ENCODE assay signal across 8 mouse cellular contexts in genomic region chr13:101540391-101541191, GRCm38 (mm10).
DNase-seq lines count a peak whose midpoint lies in the region; ATAC-seq and TF ChIP-seq lines count a peak whose summit lies in the region.

No protein-coding gene starts in this region.

- ATAC-seq in intestine, embryonic 14.5 days (replicated peaks; ENCODE audit: low FRiP score, low TSS enrichment, low read depth), result peak; percentile 78
- ATAC-seq in liver, embryonic 16.5 days (ENCODE audit: low read depth), result peak; percentile 35
- ATAC-seq in stomach, embryonic 14.5 days (ENCODE audit: insufficient number of reproducible peaks, insufficient read depth, low FRiP score, low read depth), result peak; percentile 84

- H3K27ac ChIP-seq in intestine, embryonic 14.5 days (ENCODE audit: low read depth), result no peak overlapping the region
- H3K27ac ChIP-seq in liver, embryonic 16.5 days (ENCODE audit: low read length), result peak overlapping the region; percentile 40
- H3K27ac ChIP-seq in stomach, embryonic 14.5 days (ENCODE audit: low read length), result no peak overlapping the region
- H3K27ac ChIP-seq in gastrocnemius, adult 2 months, result no peak overlapping the region

- intact Hi-C loops in gastrocnemius, adult 2 months (cut with DNase I), result no loop called here

- H3K4me2 ChIP-seq in intestine, embryonic 14.5 days (ENCODE audit: low read length), result 0 out of 2 replicates have a peak overlapping the region, but pooled peaks have one; percentile 18
- peak overlapping the region; percentile 38; the same call in 1 of the 2 replicates for H3K4me2 ChIP-seq in liver, embryonic 16.5 days (ENCODE audit: low read depth, low read length)
- peak overlapping the region; percentile 16; the same call in 1 of the 2 replicates for H3K4me2 ChIP-seq in stomach, embryonic 14.5 days (replicated peaks; ENCODE audit: low read depth, low read length)

- no peak overlapping the region for H3K9ac ChIP-seq in intestine, embryonic 14.5 days (ENCODE audit: low read length)
- peak overlapping the region; percentile 15; the same call in 1 of the 2 replicates for H3K9ac ChIP-seq in liver, embryonic 16.5 days (ENCODE audit: low read depth, low read length)
- H3K9ac ChIP-seq in stomach, embryonic 14.5 days (replicated peaks; ENCODE audit: low read depth, low read length), result no peak overlapping the region

- no peaks in the 10 kb centered on the region for H3K27me3 ChIP-seq in intestine, embryonic 14.5 days (replicated peaks; ENCODE audit: control insufficient read depth, insufficient read depth, low read length)
- no peaks in the 10 kb centered on the region for H3K27me3 ChIP-seq in liver, embryonic 16.5 days (ENCODE audit: control insufficient read depth, insufficient read depth, low read depth, low read length)
- no peaks in the 10 kb centered on the region for H3K27me3 ChIP-seq in stomach, embryonic 14.5 days (ENCODE audit: control insufficient read depth, insufficient read depth, low read length)

- H3K36me3 ChIP-seq in intestine, embryonic 14.5 days (ENCODE audit: control insufficient read depth, insufficient read depth, low read length), result no peaks in the 10 kb centered on the region
- no peaks in the 10 kb centered on the region for H3K36me3 ChIP-seq in liver, embryonic 16.5 days (ENCODE audit: control insufficient read depth, insufficient read depth)
- no peaks in the 10 kb centered on the region for H3K36me3 ChIP-seq in stomach, embryonic 14.5 days (ENCODE audit: control insufficient read depth, insufficient read depth, low read length)

- no peak for TF ChIP-seq CTCF in gastrocnemius, adult 2 months (IDR thresholded peaks at IDR 0.05)

- DNase-seq in adrenal gland, postnatal 36 days, result peak; percentile 5 to 15
- DNase-seq in adrenal gland, postnatal 25 days, result no peak
- DNase-seq in right cerebral cortex, postnatal 25 days, result peak; percentile 48
- DNase-seq in right cerebral cortex, postnatal 4 days, result no peak
- no peak for DNase-seq in intestine, embryonic 14.5 days (ENCODE audit: low spot score)
- DNase-seq in gastrocnemius, adult 2 months, result no peak

- no peaks in the 10 kb centered on the region for H3K9me3 ChIP-seq in intestine, embryonic 14.5 days (ENCODE audit: control insufficient read depth, low read length)
- no peaks in the 10 kb centered on the region for H3K9me3 ChIP-seq in liver, embryonic 16.5 days (replicated peaks; ENCODE audit: control insufficient read depth, low read length)
- no peaks in the 10 kb centered on the region for H3K9me3 ChIP-seq in stomach, embryonic 14.5 days (ENCODE audit: control insufficient read depth, low read depth, low read length)

- H3K4me1 ChIP-seq in intestine, embryonic 14.5 days (replicated peaks; ENCODE audit: control insufficient read depth, insufficient read depth, low read length), result no peaks in the 10 kb centered on the region
- H3K4me1 ChIP-seq in liver, embryonic 16.5 days (ENCODE audit: control insufficient read depth, low read depth, low read length), result peaks cover 27% of the 10 kb centered on the region
- no peaks in the 10 kb centered on the region for H3K4me1 ChIP-seq in stomach, embryonic 14.5 days (ENCODE audit: control insufficient read depth, insufficient read depth, low read length)

- no peak overlapping the region for H3K4me3 ChIP-seq in intestine, embryonic 14.5 days (ENCODE audit: low read depth, low read length)
- H3K4me3 ChIP-seq in liver, embryonic 16.5 days (ENCODE audit: low read depth, low read length), result peak overlapping the region; percentile 23
- no peak overlapping the region for H3K4me3 ChIP-seq in stomach, embryonic 14.5 days (ENCODE audit: low read depth, low read length)
- H3K4me3 ChIP-seq in gastrocnemius, adult 2 months, result no peak overlapping the region

- 47% methylated on average over 14 of the region's 14 CpGs for WGBS in intestine, embryonic 14.5 days
- 14% methylated on average over 14 of the region's 14 CpGs for WGBS in liver, embryonic 16.5 days (ENCODE audit: insufficient replicate concordance)
- 48% methylated on average over 14 of the region's 14 CpGs for WGBS in stomach, embryonic 14.5 days

Comparison
In these comparisons a context has a peak if more than half of its experiments do, and no peak if none do; other contexts are left out.
1. DNase-seq: peak in adrenal gland, postnatal 36 days (2 of 2) and right cerebral cortex, postnatal 25 days (single experiment); none in adrenal gland, postnatal 25 days (single experiment), right cerebral cortex, postnatal 4 days (single experiment), intestine, embryonic 14.5 days (single experiment) and gastrocnemius, adult 2 months (single experiment).
2. Peak in every context shown above with its lines, with median percentiles within 50 percentile points of each other: ATAC-seq and H3K4me2 ChIP-seq.